8 mouse cellular contexts compared by ENCODE assay signal in genomic region chr7:66230638-66231550, GRCm38 (mm10).
DNase-seq lines count a peak whose midpoint lies in the region; ATAC-seq and TF ChIP-seq lines count a peak whose summit lies in the region.

No protein-coding gene starts in this region.

- no peaks in the 10 kb centered on the region for H3K9me3 ChIP-seq in hindbrain, embryonic 11.5 days (ENCODE audit: control insufficient read depth, low read length)

- peak; percentile 82 for ATAC-seq in hindbrain, embryonic 11.5 days (ENCODE audit: low FRiP score)

- H3K27ac ChIP-seq in hindbrain, embryonic 11.5 days (ENCODE audit: low read depth, low read length), result peak overlapping the region; percentile 86
- 0 out of 2 replicates have a peak overlapping the region, but pooled peaks have one; percentile 27 for H3K27ac ChIP-seq in liver, adult 2 months (replicated peaks; ENCODE audit: insufficient read depth, low read depth, low read length)

- H3K4me3 ChIP-seq in hindbrain, embryonic 11.5 days (ENCODE audit: low read depth, low read length), result no peak overlapping the region
- no peak overlapping the region for H3K4me3 ChIP-seq in liver, adult 2 months (ENCODE audit: insufficient read depth, low read depth, low read length)

- 0 out of 2 replicates have a peak overlapping the region, but pooled peaks have one; percentile 13 for H3K9ac ChIP-seq in hindbrain, embryonic 11.5 days (ENCODE audit: low read depth, low read length)
- H3K9ac ChIP-seq in liver, adult 2 months (ENCODE audit: low read depth, low read length), result no peak overlapping the region

- no peaks in the 10 kb centered on the region for H3K36me3 ChIP-seq in hindbrain, embryonic 11.5 days (ENCODE audit: control insufficient read depth, insufficient read depth, low read length)
- no peaks in the 10 kb centered on the region for H3K36me3 ChIP-seq in liver, adult 2 months (ENCODE audit: control insufficient read depth, insufficient read depth, low read length)

- peak; percentile 36 to 45 for DNase-seq in heart, adult 18-20 months
- DNase-seq in heart, postnatal 4 days, result no peak
- peak; percentile 80 for DNase-seq in Muller cell, postnatal 12 days (ENCODE audit: inconsistent ontology term)
- peak; percentile 94 for DNase-seq in fibroblast of lung, adult 2 months (ENCODE audit: low read depth)
- DNase-seq in hindbrain, embryonic 11.5 days (ENCODE audit: low spot score), result peak; percentile 55
- DNase-seq in liver, adult 2 months (ENCODE audit: extremely low read depth, low read depth, low spot score), result no peak
- DNase-seq in right cerebral cortex, postnatal 25 days, result peak; percentile 20
- DNase-seq in yolk sac, embryonic 10.5 days (ENCODE audit: low spot score), result no peak

- TF ChIP-seq POLR2A in liver, adult 2 months (IDR thresholded peaks at IDR 0.05; ENCODE audit: extremely low read depth, insufficient read depth, low read length), result no peak

- H3K79me2 ChIP-seq in liver, adult 2 months (ENCODE audit: control insufficient read depth, insufficient read depth, low read length), result no peaks in the 10 kb centered on the region

- no peak for TF ChIP-seq CTCF in liver, adult 2 months (IDR thresholded peaks at IDR 0.05; ENCODE audit: low read depth, low read length)

- H3K27me3 ChIP-seq in hindbrain, embryonic 11.5 days (ENCODE audit: control insufficient read depth, insufficient read depth, low read length), result no peaks in the 10 kb centered on the region
- H3K27me3 ChIP-seq in liver, adult 2 months (ENCODE audit: control insufficient read depth, insufficient read depth, low read length), result no peaks in the 10 kb centered on the region

- H3K4me1 ChIP-seq in hindbrain, embryonic 11.5 days (replicated peaks; ENCODE audit: control insufficient read depth, insufficient read depth, low read length), result peaks cover 11% of the 10 kb centered on the region
- no peaks in the 10 kb centered on the region for H3K4me1 ChIP-seq in liver, adult 2 months (ENCODE audit: control insufficient read depth, insufficient read depth, low read length)

- no peak overlapping the region for H3K4me2 ChIP-seq in hindbrain, embryonic 11.5 days (replicated peaks; ENCODE audit: low read depth, low read length)

- WGBS in hindbrain, embryonic 11.5 days, result 29% methylated on average over 17 of the region's 17 CpGs
- 84% methylated on average over 17 of the region's 17 CpGs for WGBS in liver, adult 2 months

Comparison
In these comparisons a context has a peak if more than half of its experiments do, and no peak if none do; other contexts are left out.
1. DNase-seq: peak in heart, adult 18-20 months (2 of 2), Muller cell, postnatal 12 days (single experiment), fibroblast of lung, adult 2 months (single experiment), hindbrain, embryonic 11.5 days (single experiment) and right cerebral cortex, postnatal 25 days (single experiment); none in heart, postnatal 4 days (single experiment), liver, adult 2 months (single experiment) and yolk sac, embryonic 10.5 days (single experiment).